Comparison of ENCODE assay signal across 18 mouse cellular contexts in the genomic region with DNA sequence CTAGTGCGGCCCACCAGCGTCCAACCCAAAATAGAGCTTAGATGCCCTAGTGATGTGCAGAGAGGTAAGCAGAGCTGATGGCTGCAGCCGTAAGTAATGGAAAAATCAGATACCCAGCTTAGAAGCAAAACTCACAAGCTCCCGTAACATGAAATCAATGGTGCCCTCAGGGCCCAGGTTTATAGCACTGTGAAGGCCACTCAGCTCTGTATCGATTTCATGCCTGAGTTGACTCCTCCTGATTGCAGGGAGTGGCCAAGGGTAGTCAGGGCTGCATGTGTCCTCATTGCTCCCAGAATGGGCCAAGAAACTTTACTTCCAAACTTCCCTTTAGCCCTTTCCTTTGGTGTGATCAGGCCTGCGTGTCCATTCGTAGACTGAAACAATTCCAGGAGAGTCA.
"Had no signal": no experiment of that assay in that cellular context is flagged by ENCODE, and none has a peak within 500 bp of the region (broad histone marks: within the 10 kb centered on the region; RNA-seq: fewer than 3 reads in every experiment).

No protein-coding gene starts in this region.

- H3K4me1 ChIP-seq: liver, embryonic 13.5 days; midbrain, embryonic 12.5 days; midbrain, embryonic 15.5 days; neural tube, embryonic 12.5 days; neural tube, embryonic 15.5 days had no signal

- DNase-seq: kidney, adult 11 months; kidney, adult 8-10 months; kidney, postnatal 25 days; liver, embryonic 13.5 days; lung, adult 2 months; lung, postnatal 14 days; lung, postnatal 4 days; right cerebral cortex, postnatal 14 days; right cerebral cortex, postnatal 4 days; thymus, adult 2 months; thymus, postnatal 14 days; thymus, postnatal 4 days had no signal

- H3K4me3 ChIP-seq: liver, embryonic 13.5 days; midbrain, embryonic 12.5 days; midbrain, embryonic 15.5 days; neural tube, embryonic 12.5 days; neural tube, embryonic 15.5 days had no signal

- H3K36me3 ChIP-seq: liver, embryonic 13.5 days; midbrain, embryonic 12.5 days; midbrain, embryonic 15.5 days; neural tube, embryonic 12.5 days; neural tube, embryonic 15.5 days had no signal

- H3K27ac ChIP-seq: kidney, postnatal 0 days; liver, embryonic 13.5 days; midbrain, embryonic 12.5 days; midbrain, embryonic 15.5 days; neural tube, embryonic 12.5 days; neural tube, embryonic 15.5 days; stomach, postnatal 0 days had no signal

- H3K9ac ChIP-seq: liver, embryonic 13.5 days; midbrain, embryonic 12.5 days; midbrain, embryonic 15.5 days; neural tube, embryonic 12.5 days; neural tube, embryonic 15.5 days had no signal

- ATAC-seq: midbrain, embryonic 15.5 days had no signal

- H3K27me3 ChIP-seq: liver, embryonic 13.5 days; midbrain, embryonic 12.5 days; midbrain, embryonic 15.5 days; neural tube, embryonic 12.5 days; neural tube, embryonic 15.5 days had no signal

- H3K4me2 ChIP-seq: liver, embryonic 13.5 days; midbrain, embryonic 12.5 days; midbrain, embryonic 15.5 days; neural tube, embryonic 12.5 days; neural tube, embryonic 15.5 days had no signal

- H3K9me3 ChIP-seq: liver, embryonic 13.5 days; midbrain, embryonic 12.5 days; midbrain, embryonic 15.5 days; neural tube, embryonic 12.5 days; neural tube, embryonic 15.5 days had no signal
